Mouse (Mus musculus) ES-Bruce4 (cell line): Measurements from ENCODE around the gene Atp8a2.

Experiments used
- CTCF ChIP-seq: IDR thresholded peaks from one replicate; pipeline ENCODE4 v1.8.1; 2011; ENCODE audit warnings: low read depth, low read length
- POLR2A ChIP-seq: IDR thresholded peaks from one replicate; pipeline ENCODE4 v1.8.1; 2011; ENCODE audit warnings: low read length; ENCODE audit not compliant: insufficient read depth

DNA sequence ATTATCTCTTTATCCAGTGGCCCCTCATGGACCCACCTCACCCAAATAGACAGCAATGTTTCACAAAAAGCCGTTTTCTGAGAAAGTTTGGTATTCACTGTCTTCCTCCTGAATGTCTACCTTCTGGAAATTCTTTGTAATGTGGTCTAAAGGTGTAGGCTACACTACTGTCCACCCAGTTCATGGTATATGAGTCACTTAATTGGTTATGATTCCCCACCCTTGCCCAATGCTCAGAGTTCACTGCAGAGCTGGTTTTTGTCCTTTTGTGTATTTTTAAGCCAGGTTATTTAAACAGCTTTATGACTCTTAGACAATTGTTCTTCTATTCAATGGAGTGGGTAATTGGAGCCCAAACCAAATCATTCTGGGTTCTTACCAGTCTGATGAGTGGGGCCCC, 19.1 kb upstream of the Atp8a2 start:
- TF ChIP-seq CTCF: no peak
- no peak for TF ChIP-seq POLR2A
